Mouse (Mus musculus): ENCODE data around the gene Ube3c.
A peak's percentile ranks its signal among the peaks of the same experiment; 100 is the strongest.
"Not testable (repeated sequence)": the region's sequence is repeated elsewhere in the genome, so short reads cannot be mapped to it uniquely, and the experiment has no call there.

Ube3c gene

GRCm38 (mm10) chr5:29568848-29569377 lies at the start of gene Ube3c:
Ube3c (plus strand) TSS chr5:29569242.
- DNase-seq (ENCODE audit: low spot score in 2 of 2): peak; percentile 97 to 99

- no peak for DNase-seq (ENCODE audit: low spot score in 2 of 2)
Measured at GRCm38 (mm10) chr5:29560111-29560510, 8.9 kb upstream of the Ube3c start.

GRCm38 (mm10) chr5:29560667-29561066 lies 8.4 kb upstream of the Ube3c start:
- DNase-seq (ENCODE audit: low spot score in 2 of 2): no peak

GRCm38 (mm10) chr5:29569378-29570280 lies 587 bp downstream of the Ube3c start:
- DNase-seq (ENCODE audit: low spot score in 2 of 2): peak in 1 of 2 experiments; percentile 26

- not testable (repeated sequence) for DNase-seq (ENCODE audit: low spot score in 2 of 2)
Measured at GRCm38 (mm10) chr5:29574286-29574685, 5.2 kb downstream of the Ube3c start.

- no peak for DNase-seq (ENCODE audit: low spot score in 2 of 2)
Measured at GRCm38 (mm10) chr5:29575085-29575484, 6.0 kb downstream of the Ube3c start.

- DNase-seq (ENCODE audit: low spot score in 2 of 2): no peak
Measured at GRCm38 (mm10) chr5:29577795-29578631, 9.0 kb downstream of the Ube3c start.

- no peak for DNase-seq (ENCODE audit: low spot score in 2 of 2)
Measured at GRCm38 (mm10) chr5:29583880-29584595, 15.0 kb downstream of the Ube3c start.

GRCm38 (mm10) chr5:29592161-29592560 lies 23.1 kb downstream of the Ube3c start:
- not testable (repeated sequence) for DNase-seq (ENCODE audit: low spot score in 2 of 2)

GRCm38 (mm10) chr5:29606546-29606945 lies 37.5 kb downstream of the Ube3c start:
- no peak for DNase-seq (ENCODE audit: low spot score in 2 of 2)

GRCm38 (mm10) chr5:29625610-29626009 lies 56.6 kb downstream of the Ube3c start:
- DNase-seq (ENCODE audit: low spot score in 2 of 2): no peak

GRCm38 (mm10) chr5:29629941-29630340 lies 60.9 kb downstream of the Ube3c start:
- DNase-seq (ENCODE audit: low spot score in 2 of 2): no peak

- DNase-seq (ENCODE audit: low spot score in 2 of 2): no peak
Measured at GRCm38 (mm10) chr5:29631711-29632110, 62.7 kb downstream of the Ube3c start.

- no peak for DNase-seq (ENCODE audit: low spot score in 2 of 2)
Measured at GRCm38 (mm10) chr5:29636298-29636697, 67.3 kb downstream of the Ube3c start.

GRCm38 (mm10) chr5:29636884-29637283 lies 67.8 kb downstream of the Ube3c start:
- no peak for DNase-seq (ENCODE audit: low spot score in 2 of 2)

- DNase-seq (ENCODE audit: low spot score in 2 of 2): no peak
Measured at GRCm38 (mm10) chr5:29641124-29641884, 72.3 kb downstream of the Ube3c start.

GRCm38 (mm10) chr5:29651696-29652095 lies 82.7 kb downstream of the Ube3c start:
- DNase-seq (ENCODE audit: low spot score in 2 of 2): no peak

- DNase-seq (ENCODE audit: low spot score in 2 of 2): no peak
Measured at GRCm38 (mm10) chr5:29657590-29658339, 88.7 kb downstream of the Ube3c start.

GRCm38 (mm10) chr5:29661246-29661645 lies 92.2 kb downstream of the Ube3c start:
- not testable (repeated sequence) for DNase-seq (ENCODE audit: low spot score in 2 of 2)

- DNase-seq (ENCODE audit: low spot score in 2 of 2): no peak
Measured at GRCm38 (mm10) chr5:29665391-29665790, 96.3 kb downstream of the Ube3c start.

Measured in left cerebral cortex, adult 9 months (tissue).